Mouse (Mus musculus) testis, adult 2 months (tissue): ENCODE measurements around the gene Ip6k2.

Experiments
- CTCF ChIP-seq: fragments of 200-500 bp; IDR thresholded peaks from 2 replicates; pipeline ENCODE4 v1.5.1; 2012; ENCODE audit warnings: low read depth, mild to moderate bottlenecking, inconsistent platforms, low read length, moderate library complexity; ENCODE audit not compliant: control insufficient read depth, insufficient read depth, insufficient replicate concordance
- POLR2A ChIP-seq: fragments of 200-500 bp; IDR thresholded peaks from 2 replicates; pipeline ENCODE4 v1.6.1; 2012; ENCODE audit warnings: low read depth, mild to moderate bottlenecking, inconsistent platforms, low read length, moderate library complexity; ENCODE audit not compliant: control insufficient read depth

- TF ChIP-seq POLR2A (no peak), CTCF (peak; percentile 87)
These were observed 30.3 kb upstream of the Ip6k2 start for GRCm38 (mm10) chr9:108753326-108753725.
